In genomic region chr7:35199755-35200154, GRCm38 (mm10) we compare ENCODE assay signal across 23 mouse cellular contexts. TPM values are rescaled to one million over a fixed set of nuclear protein-coding genes. Genes with fewer than 3 reads are reported as not detected.
"Had no signal": no experiment of that assay in that cellular context is flagged by ENCODE, and none has a peak within 500 bp of the region (broad histone marks: within the 10 kb centered on the region; RNA-seq: fewer than 3 reads in every experiment).

No protein-coding gene starts in this region.

- H3K4me3 ChIP-seq: intestine, embryonic 15.5 days; kidney, embryonic 15.5 days; limb, embryonic 10.5 days; limb, embryonic 13.5 days; liver, embryonic 12.5 days; liver, embryonic 15.5 days; megakaryocyte, embryonic 14.5 days; midbrain, embryonic 10.5 days; midbrain, embryonic 13.5 days; myocyte; neural tube, embryonic 13.5 days had no signal

- H3K4me1 ChIP-seq: intestine, embryonic 15.5 days; kidney, embryonic 15.5 days; limb, embryonic 10.5 days; liver, embryonic 12.5 days; liver, embryonic 15.5 days; megakaryocyte, embryonic 14.5 days had no signal

- H3K27me3 ChIP-seq: intestine, embryonic 15.5 days; kidney, embryonic 15.5 days; limb, embryonic 13.5 days; liver, embryonic 12.5 days; liver, embryonic 15.5 days; midbrain, embryonic 13.5 days; neural tube, embryonic 13.5 days had no signal

- H3K4me2 ChIP-seq: intestine, embryonic 15.5 days; kidney, embryonic 15.5 days; limb, embryonic 13.5 days; liver, embryonic 12.5 days; liver, embryonic 15.5 days; midbrain, embryonic 13.5 days; neural tube, embryonic 13.5 days had no signal

- H3K9me3 ChIP-seq: intestine, embryonic 15.5 days; kidney, embryonic 15.5 days; limb, embryonic 10.5 days; limb, embryonic 13.5 days; liver, embryonic 12.5 days; liver, embryonic 15.5 days; midbrain, embryonic 10.5 days; midbrain, embryonic 13.5 days; neural tube, embryonic 13.5 days had no signal

- H3K9ac ChIP-seq: intestine, embryonic 15.5 days; kidney, embryonic 15.5 days; limb, embryonic 13.5 days; liver, embryonic 12.5 days; liver, embryonic 15.5 days; midbrain, embryonic 13.5 days; neural tube, embryonic 13.5 days had no signal

- H3K36me3 ChIP-seq: liver, embryonic 15.5 days had no signal

- H3K27ac ChIP-seq: intestine, embryonic 15.5 days; kidney, embryonic 15.5 days; limb, embryonic 10.5 days; limb, embryonic 13.5 days; liver, embryonic 12.5 days; liver, embryonic 15.5 days; midbrain, embryonic 10.5 days; midbrain, embryonic 13.5 days; neural tube, embryonic 13.5 days had no signal

- ATAC-seq: intestine, embryonic 15.5 days; liver, embryonic 12.5 days; midbrain, embryonic 13.5 days; midbrain, embryonic 16.5 days had no signal

- DNase-seq: kidney, adult 11 months; kidney, adult 8-10 months; kidney, postnatal 10 days; kidney, postnatal 36 days; liver; retina, postnatal 1 day; thymus, adult 2 months; thymus, postnatal 14 days; thymus, postnatal 4 days had no signal

RNA-seq across cellular contexts. Expression of gene Slc7a10, which starts 13.6 kb away (rescaled TPM):
- total RNA-seq: monocyte, adult 5-6 weeks; neutrophil, adult 5-6 weeks had no signal
- polyA plus RNA-seq: myocyte had no signal

RNA-seq across cellular contexts. Expression of gene Lrp3, which starts 15.5 kb away (rescaled TPM):
- total RNA-seq: monocyte, adult 5-6 weeks; neutrophil, adult 5-6 weeks had no signal
- polyA plus RNA-seq: myocyte had no signal
